Mouse (Mus musculus): ENCODE data around the gene Pigs. TPM values are rescaled to one million over a fixed set of nuclear protein-coding genes. Genes with fewer than 3 reads are reported as not detected.

Pigs gene
- polyA plus RNA-seq (2012; ENCODE audit: low replicate concordance) = 39.9 and 105 TPM in 2 replicates

GRCm38 (mm10) chr11:78327634-78328511 lies at the start of gene Pigs:
Gene Pigs (plus strand): TSS chr11:78328415.

GRCm38 (mm10) chr11:78290654-78291053 lies 37.6 kb upstream of the Pigs start, which contains the start of gene BC030499:
Gene BC030499 (plus strand): TSS chr11:78290841.

GRCm38 (mm10) chr11:78301357-78302084 lies 26.7 kb upstream of the Pigs start, which contains the start of gene Spag5:
Gene Spag5 (plus strand): TSS chr11:78301529.

GRCm38 (mm10) chr11:78322860-78323259 lies 5.4 kb upstream of the Pigs start, which contains the start of gene Aldoc:
Gene Aldoc (plus strand): TSS chr11:78322968.

GRCm38 (mm10) chr11:78343381-78344327 lies 15.4 kb downstream of the Pigs start, which contains the start of gene Unc119:
Gene Unc119 (plus strand): TSS chr11:78343482.

GRCm38 (mm10) chr11:78386508-78387043 lies 58.4 kb downstream of the Pigs start, which contains the start of gene Foxn1:
Gene Foxn1 (minus strand): TSS chr11:78386558.

Other genes starting within 250 kb of the Pigs start
- 4.2 and 6.0 TPM in 2 replicates for gene Eral1, start 248.0 kb upstream of the Pigs start, polyA plus RNA-seq (2012; ENCODE audit: low replicate concordance)
- gene Fam222b, start 233.8 kb upstream of the Pigs start, polyA plus RNA-seq (2012; ENCODE audit: low replicate concordance) = 34.4 and 71.5 TPM in 2 replicates
- gene Traf4, start 162.8 kb upstream of the Pigs start, polyA plus RNA-seq (2012; ENCODE audit: low replicate concordance) = 21.7 and 48.0 TPM in 2 replicates
- 10.0 and 12.8 TPM in 2 replicates for gene Nek8, start 151.7 kb upstream of the Pigs start, polyA plus RNA-seq (2012; ENCODE audit: low replicate concordance)
- 27.8 and 37.9 TPM in 2 replicates for gene Tlcd1, start 151.7 kb upstream of the Pigs start, polyA plus RNA-seq (2012; ENCODE audit: low replicate concordance)
- 197 and 2,234 TPM in 2 replicates for gene Rpl23a, start 144.8 kb upstream of the Pigs start, polyA plus RNA-seq (2012; ENCODE audit: low replicate concordance)
- gene Rab34, start 140.0 kb upstream of the Pigs start, polyA plus RNA-seq (2012; ENCODE audit: low replicate concordance) = 7.2 and 11.3 TPM in 2 replicates
- 0.20 TPM in 1 of 2 replicates, not detected in the other for gene Proca1, start 135.0 kb upstream of the Pigs start, polyA plus RNA-seq (2012; ENCODE audit: low replicate concordance)
- 7.2 and 15.6 TPM in 2 replicates for gene Sdf2, start 82.7 kb upstream of the Pigs start, polyA plus RNA-seq (2012; ENCODE audit: low replicate concordance)
- gene Supt6, start 82.4 kb upstream of the Pigs start, polyA plus RNA-seq (2012; ENCODE audit: low replicate concordance) = 68.1 and 97.6 TPM in 2 replicates
- gene 2610507B11Rik, start 66.7 kb upstream of the Pigs start, polyA plus RNA-seq (2012; ENCODE audit: low replicate concordance) = 23.0 and 73.1 TPM in 2 replicates
- gene BC030499, start 37.6 kb upstream of the Pigs start, polyA plus RNA-seq (2012; ENCODE audit: low replicate concordance) = not detected in 2 replicates
- gene Spag5, start 26.9 kb upstream of the Pigs start, polyA plus RNA-seq (2012; ENCODE audit: low replicate concordance) = 2.1 and 18.1 TPM in 2 replicates
- 0.53 and 3.2 TPM in 2 replicates for gene Aldoc, start 5.4 kb upstream of the Pigs start, polyA plus RNA-seq (2012; ENCODE audit: low replicate concordance)
- gene Unc119, start 15.1 kb downstream of the Pigs start, polyA plus RNA-seq (2012; ENCODE audit: low replicate concordance) = 58.3 and 116 TPM in 2 replicates
- not detected in 2 replicates for gene Foxn1, start 58.1 kb downstream of the Pigs start, polyA plus RNA-seq (2012; ENCODE audit: low replicate concordance)
- 0.12 TPM in 1 of 2 replicates, not detected in the other for gene Slc13a2, start 93.8 kb downstream of the Pigs start, polyA plus RNA-seq (2012; ENCODE audit: low replicate concordance)
- gene Slc46a1, start 137.3 kb downstream of the Pigs start, polyA plus RNA-seq (2012; ENCODE audit: low replicate concordance) = 1.1 and 1.9 TPM in 2 replicates
- 0.72 and 1.3 TPM in 2 replicates for gene Sarm1, start 169.3 kb downstream of the Pigs start, polyA plus RNA-seq (2012; ENCODE audit: low replicate concordance)
- not detected in 2 replicates for gene Vtn, start 170.7 kb downstream of the Pigs start, polyA plus RNA-seq (2012; ENCODE audit: low replicate concordance)
- not detected in 2 replicates for gene Sebox, start 175.0 kb downstream of the Pigs start, polyA plus RNA-seq (2012; ENCODE audit: low replicate concordance)
- 12.6 and 34.2 TPM in 2 replicates for gene Tmem199, start 183.8 kb downstream of the Pigs start, polyA plus RNA-seq (2012; ENCODE audit: low replicate concordance)
- 19.9 and 24.5 TPM in 2 replicates for gene Poldip2, start 183.8 kb downstream of the Pigs start, polyA plus RNA-seq (2012; ENCODE audit: low replicate concordance)
- gene Tnfaip1, start 207.9 kb downstream of the Pigs start, polyA plus RNA-seq (2012; ENCODE audit: low replicate concordance) = 7.6 and 11.1 TPM in 2 replicates
- 16.0 and 48.5 TPM in 2 replicates for gene Ift20, start 207.9 kb downstream of the Pigs start, polyA plus RNA-seq (2012; ENCODE audit: low replicate concordance)
- 3.9 and 6.0 TPM in 2 replicates for gene Tmem97, start 222.4 kb downstream of the Pigs start, polyA plus RNA-seq (2012; ENCODE audit: low replicate concordance)